Mouse (Mus musculus) myocyte (in vitro differentiated cells): ENCODE measurements at regions not wholly inside any gene's neighbourhood (a gene's known extent, or its start where the extent isn't known, plus 50 kb on each side); places are given as distances from the start of the nearest gene placed in this dataset.

ENCODE experiments used
- H3K27me3 ChIP-seq: one replicate; pipeline ENCODE4 v1.6.1; 2011; ENCODE audit not compliant: control insufficient read depth, insufficient read depth, insufficient read length
- H3K36me3 ChIP-seq: one replicate; pipeline ENCODE4 v1.6.1; 2011; ENCODE audit not compliant: control insufficient read depth, insufficient read depth
- H3K4me2 ChIP-seq: one replicate; pipeline ENCODE4 v1.6.1; 2011; ENCODE audit warnings: low read depth, control low read depth
- H3K4me3 ChIP-seq: one replicate; pipeline ENCODE4 v1.5.1; 2011; ENCODE audit warnings: mild to moderate bottlenecking, control low read depth, moderate library complexity
- H3K79me2 ChIP-seq: one replicate; pipeline ENCODE4 v1.6.1; 2011; ENCODE audit not compliant: control insufficient read depth, insufficient read depth
- H3ac ChIP-seq: one replicate; pipeline ENCODE4 v1.6.1; 2011; ENCODE audit not compliant: control insufficient read depth, insufficient read length
- CEBPB ChIP-seq: IDR thresholded peaks from 2 replicates; pipeline ENCODE4 v1.6.1; 2011; ENCODE audit warnings: mild to moderate bottlenecking, moderate library complexity; ENCODE audit not compliant: poor library complexity, insufficient read depth, severe bottlenecking
- E2F4 ChIP-seq: IDR thresholded peaks from one replicate; pipeline ENCODE4 v1.6.1; 2011; ENCODE audit warnings: mild to moderate bottlenecking, control low read depth, moderate library complexity; ENCODE audit not compliant: insufficient read depth
- MAX ChIP-seq: IDR thresholded peaks from one replicate; pipeline ENCODE4 v1.6.1; 2011; ENCODE audit warnings: low read depth, mild to moderate bottlenecking, control low read depth
- MYOD1 ChIP-seq, 3 experiments: IDR thresholded peaks; one replicate each; pipeline ENCODE4 v1.6.1; 2011; ENCODE audit warnings: control low read depth in 2 of 3, low read depth in 2 of 3, mild to moderate bottlenecking in 2 of 3, moderate library complexity in 1 of 3; ENCODE audit not compliant: insufficient read length in 2 of 3, control insufficient read depth in 1 of 3
- MYOG ChIP-seq, 3 experiments: IDR thresholded peaks; one replicate each; pipeline ENCODE4 v1.6.1; 2011; ENCODE audit warnings: control low read depth in 2 of 3, low read depth in 2 of 3, mild to moderate bottlenecking in 2 of 3; ENCODE audit not compliant: insufficient read length in 2 of 3, control insufficient read depth in 1 of 3, insufficient read depth in 1 of 3
- POLR2A ChIP-seq: IDR thresholded peaks from one replicate; pipeline ENCODE4 v1.6.1; 2011; ENCODE audit warnings: low read depth, mild to moderate bottlenecking, control low read depth, moderate library complexity; ENCODE audit not compliant: insufficient read length
- POLR2AphosphoS2 ChIP-seq: IDR thresholded peaks from one replicate; pipeline ENCODE4 v1.6.1; 2011; ENCODE audit warnings: low read depth, control low read depth; ENCODE audit not compliant: insufficient read length
- REST ChIP-seq: IDR thresholded peaks from one replicate; pipeline ENCODE4 v1.6.1; 2011; ENCODE audit warnings: mild to moderate bottlenecking, control low read depth, moderate library complexity; ENCODE audit not compliant: insufficient read depth, insufficient read length
- SRF ChIP-seq: IDR thresholded peaks from one replicate; pipeline ENCODE4 v1.6.1; 2011; ENCODE audit warnings: low read depth; ENCODE audit not compliant: control insufficient read depth, insufficient read length
- TCF12 ChIP-seq: IDR thresholded peaks from one replicate; pipeline ENCODE4 v1.6.1; 2011; ENCODE audit warnings: mild to moderate bottlenecking, control low read depth; ENCODE audit not compliant: poor library complexity, insufficient read depth, severe bottlenecking
- TCF3 ChIP-seq: IDR thresholded peaks from one replicate; pipeline ENCODE4 v1.6.1; 2011; ENCODE audit warnings: low read depth, control low read depth; ENCODE audit not compliant: insufficient read length
- USF1 ChIP-seq: IDR thresholded peaks from one replicate; pipeline ENCODE4 v1.6.1; 2011; ENCODE audit warnings: low read depth, mild to moderate bottlenecking, control low read depth, moderate library complexity

- Histone ChIP-seq H3ac (no peak overlapping the region), H3K36me3 (no peaks in the 10 kb centered on the region), H3K79me2 (no peaks in the 10 kb centered on the region), H3K4me2 (no peak overlapping the region), H3K27me3 (no peaks in the 10 kb centered on the region), H3K4me3 (no peak overlapping the region)
- no peak for TF ChIP-seq USF1
- TF ChIP-seq SRF = no peak
- no peak for TF ChIP-seq MYOD1 (IDR thresholded peaks at IDR 0.05; ENCODE audit: control insufficient read depth in 1 of 3, insufficient read length in 2 of 3, low read depth in 2 of 3)
- no peak for TF ChIP-seq CEBPB
- TF ChIP-seq MYOG (IDR thresholded peaks at IDR 0.05; ENCODE audit: control insufficient read depth in 1 of 3, insufficient read depth in 1 of 3, insufficient read length in 2 of 3, low read depth in 2 of 3) = no peak
- no peak for TF ChIP-seq POLR2AphosphoS2
- no peak for TF ChIP-seq REST
- no peak for TF ChIP-seq E2F4
- TF ChIP-seq MAX = no peak
- TF ChIP-seq TCF3 = no peak
Observed at GRCm38 (mm10) chr4:124073646-124074045, 155.8 kb upstream of the 4930535I16Rik start.

- H3K27me3 ChIP-seq = no peaks in the 10 kb centered on the region
- H3K36me3 ChIP-seq = no peaks in the 10 kb centered on the region
- no peak overlapping the region for H3K4me3 ChIP-seq
- H3K79me2 ChIP-seq = no peaks in the 10 kb centered on the region
- no peak overlapping the region for H3K4me2 ChIP-seq
- TF ChIP-seq TCF12 = no peak
- H3ac ChIP-seq = no peak overlapping the region
Observed at GRCm38 (mm10) chr4:124064601-124065000, 146.8 kb upstream of the 4930535I16Rik start.

- Histone ChIP-seq H3K27me3 (no peaks in the 10 kb centered on the region), H3K4me3 (no peak overlapping the region), H3K4me2 (no peak overlapping the region), H3K36me3 (no peaks in the 10 kb centered on the region), H3K79me2 (no peaks in the 10 kb centered on the region), H3ac (no peak overlapping the region)
- TF ChIP-seq TCF12 = no peak
- no peak for TF ChIP-seq MYOD1 (IDR thresholded peaks at IDR 0.05; ENCODE audit: control insufficient read depth in 1 of 3, insufficient read length in 2 of 3, low read depth in 2 of 3)
- TF ChIP-seq TCF3 = no peak
- TF ChIP-seq USF1 = no peak
- no peak for TF ChIP-seq E2F4
- TF ChIP-seq CEBPB = no peak
- TF ChIP-seq REST = no peak
- no peak for TF ChIP-seq SRF
- TF ChIP-seq POLR2A = no peak
- no peak for TF ChIP-seq POLR2AphosphoS2
- no peak for TF ChIP-seq MYOG (IDR thresholded peaks at IDR 0.05; ENCODE audit: control insufficient read depth in 1 of 3, insufficient read depth in 1 of 3, insufficient read length in 2 of 3, low read depth in 2 of 3)
- no peak for TF ChIP-seq MAX
Observed at GRCm38 (mm10) chr4:124063269-124064100, 145.7 kb upstream of the 4930535I16Rik start.

- Histone ChIP-seq H3ac (no peak overlapping the region), H3K4me2 (no peak overlapping the region), H3K27me3 (no peaks in the 10 kb centered on the region), H3K36me3 (no peaks in the 10 kb centered on the region), H3K4me3 (no peak overlapping the region), H3K79me2 (no peaks in the 10 kb centered on the region)
- TF ChIP-seq TCF12 = no peak
Observed at GRCm38 (mm10) chr4:124057607-124058006, 139.8 kb upstream of the 4930535I16Rik start.

GRCm38 (mm10) chr4:124054240-124054760 is 136.5 kb upstream of the 4930535I16Rik start:
- no peaks in the 10 kb centered on the region for H3K36me3 ChIP-seq
- no peak for TF ChIP-seq MYOG (IDR thresholded peaks at IDR 0.05; ENCODE audit: control insufficient read depth in 1 of 3, insufficient read depth in 1 of 3, insufficient read length in 2 of 3, low read depth in 2 of 3)
- no peak for TF ChIP-seq POLR2A
- no peak for TF ChIP-seq TCF3
- TF ChIP-seq TCF12 = no peak
- no peak for TF ChIP-seq USF1
- TF ChIP-seq POLR2AphosphoS2 = no peak
- TF ChIP-seq MAX = no peak
- no peak for TF ChIP-seq REST
- no peak for TF ChIP-seq MYOD1 (IDR thresholded peaks at IDR 0.05; ENCODE audit: control insufficient read depth in 1 of 3, insufficient read length in 2 of 3, low read depth in 2 of 3)
- no peak for TF ChIP-seq E2F4
- no peak for TF ChIP-seq CEBPB
- TF ChIP-seq SRF = no peak

More at GRCm38 (mm10) chr4:124054240-124054760, 136.5 kb upstream of the 4930535I16Rik start:
- H3K27me3 ChIP-seq = no peaks in the 10 kb centered on the region
- H3K79me2 ChIP-seq = no peaks in the 10 kb centered on the region
- H3K4me3 ChIP-seq = no peak overlapping the region
- H3ac ChIP-seq = no peak overlapping the region
- no peak overlapping the region for H3K4me2 ChIP-seq
